Mouse (Mus musculus) midbrain, embryonic 11.5 days (tissue): ENCODE data around the gene Gm17268. TPM values are rescaled to one million over a fixed set of nuclear protein-coding genes. Genes with fewer than 3 reads are reported as not detected.

Experiments
- ATAC-seq: fragments of 200-750 bp; cut with Nextera tagmentation; 2 replicates; pipeline ENCODE4 v1.8.0; 2017; ENCODE audit warnings: moderate TSS enrichment, moderate library complexity; ENCODE audit not compliant: low FRiP score
- DNase-seq: peaks from one replicate; pipeline ENCODE4 v3.0.0; 2015; ENCODE audit warnings: low spot score; ENCODE audit errors: missing footprints
- H3K27ac ChIP-seq: fragments of 300-500 bp; sonication (generic); 2 replicates; pipeline ENCODE4 v1.5.1; 2014; ENCODE audit warnings: low read depth, low read length
- H3K27me3 ChIP-seq: fragments of 300-500 bp; sonication (generic); 2 replicates; pipeline ENCODE4 v1.6.1; 2014; ENCODE audit warnings: mild to moderate bottlenecking, low read length, moderate library complexity, mixed read lengths; ENCODE audit not compliant: control insufficient read depth, insufficient read depth
- H3K36me3 ChIP-seq: fragments of 300-500 bp; sonication (generic); 2 replicates; pipeline ENCODE4 v1.6.1; 2014; ENCODE audit warnings: mild to moderate bottlenecking, low read length, moderate library complexity, mixed read lengths; ENCODE audit not compliant: control insufficient read depth, insufficient read depth
- H3K4me1 ChIP-seq: fragments of 300-500 bp; sonication (generic); 2 replicates; pipeline ENCODE4 v1.6.1; 2014; ENCODE audit warnings: low read length; ENCODE audit not compliant: control insufficient read depth, insufficient read depth
- H3K4me2 ChIP-seq: fragments of 300-500 bp; sonication (generic); 2 replicates; pipeline ENCODE4 v1.6.1; 2014; ENCODE audit warnings: mild to moderate bottlenecking, moderate library complexity
- H3K4me3 ChIP-seq: fragments of 300-500 bp; sonication (generic); 2 replicates; pipeline ENCODE4 v1.5.1; 2014; ENCODE audit warnings: low read depth, low read length
- H3K9ac ChIP-seq: fragments of 300-500 bp; sonication (generic); 2 replicates; pipeline ENCODE4 v1.6.1; 2014; ENCODE audit warnings: low read length
- H3K9me3 ChIP-seq: fragments of 300-500 bp; sonication (generic); 2 replicates; pipeline ENCODE4 v1.6.1; 2016; ENCODE audit warnings: low read length; ENCODE audit not compliant: control insufficient read depth
- WGBS: fragments of 180-500 bp; shearing (Covaris S2); extraction: QIAGEN DNeasy Blood & Tissue Kit; methylation state at CpG from one replicate; pipeline ENCODE4 v1.1.7; 2014; 5-methylcytosine and 5-hydroxymethylcytosine counted together
- polyA plus RNA-seq: library from polyadenylated mRNA; unstranded; fragments of >200 nt; fragmentation: Nextera tagmentation; extraction: Ambion mirVana; gene quantifications from 2 replicates; pipeline ENCODE4 v1.2.1, GENCODE M21; 2014

Gm17268 gene
- polyA plus RNA-seq, 1 experiment from 2014 or later: not detected

DNA sequence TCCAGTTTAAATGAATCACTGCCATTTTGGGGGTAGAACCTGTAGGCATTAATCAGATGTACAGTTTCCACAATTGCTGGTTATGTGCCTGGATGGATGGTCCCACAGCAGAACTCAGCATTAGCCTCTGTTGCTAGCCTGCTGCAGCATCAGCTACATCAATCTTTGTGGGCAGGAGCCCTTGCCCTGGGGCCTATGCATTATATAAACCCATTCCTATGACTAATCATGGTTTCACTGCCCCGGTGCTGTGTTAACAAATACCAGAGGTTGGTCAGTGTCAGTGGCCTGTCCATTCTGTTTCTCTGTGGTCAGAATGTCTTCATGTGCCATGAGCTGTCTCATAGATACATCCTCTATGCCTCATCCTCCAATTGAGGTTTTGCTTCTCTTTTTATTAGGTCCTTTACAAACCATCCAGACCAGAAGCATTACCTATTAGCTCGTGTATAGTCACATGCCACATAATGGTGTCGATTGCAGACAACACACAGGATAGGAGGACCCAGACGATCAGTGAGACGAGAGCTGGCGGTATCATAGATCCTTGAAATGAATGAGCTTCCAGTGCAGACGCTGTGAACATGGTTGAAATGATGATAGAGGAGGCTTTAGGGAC is 28.7 kb upstream of the Gm17268 start:
- no peaks in the 10 kb centered on the region for H3K36me3 ChIP-seq
- H3K27me3 ChIP-seq: no peaks in the 10 kb centered on the region
- no peak overlapping the region for H3K9ac ChIP-seq
- no peak overlapping the region for H3K4me2 ChIP-seq
- ATAC-seq (no peak), DNase-seq (no peak)
- H3K9me3 ChIP-seq: no peaks in the 10 kb centered on the region
- H3K27ac ChIP-seq: no peak overlapping the region
- WGBS: 88% methylated on average over 7 of the region's 7 CpGs
- no peaks in the 10 kb centered on the region for H3K4me1 ChIP-seq
- H3K4me3 ChIP-seq: no peak overlapping the region

DNA sequence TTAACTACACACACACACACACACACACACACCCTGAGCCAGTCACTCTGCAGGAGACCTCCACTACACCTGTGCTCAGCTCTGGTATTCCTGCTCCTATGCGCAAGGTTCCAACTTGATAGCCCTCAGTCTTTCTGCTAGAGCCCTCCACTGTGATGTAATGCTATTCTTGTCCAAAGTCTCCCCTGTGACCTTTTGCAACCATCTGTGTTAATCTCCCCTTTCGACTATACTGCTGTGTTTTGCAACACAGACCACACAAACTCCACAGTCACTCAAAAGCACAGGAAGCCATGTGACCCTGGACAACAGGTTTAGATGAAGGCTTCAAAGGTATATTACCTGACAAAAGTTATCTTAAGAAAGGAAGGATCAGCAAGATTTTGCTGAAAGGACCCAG is 25.1 kb upstream of the Gm17268 start:
- DNase-seq (no peak), ATAC-seq (no peak)
- Histone ChIP-seq H3K27ac (no peak overlapping the region), H3K27me3 (no peaks in the 10 kb centered on the region), H3K4me1 (no peaks in the 10 kb centered on the region), H3K36me3 (no peaks in the 10 kb centered on the region), H3K4me2 (no peak overlapping the region), H3K9ac (no peak overlapping the region), H3K4me3 (no peak overlapping the region), H3K9me3 (no peaks in the 10 kb centered on the region)
- 83% methylated on average over 2 of the region's 2 CpGs for WGBS

GRCm38 (mm10) chr11:82062226-82062625 is 23.9 kb upstream of the Gm17268 start:
- H3K36me3 ChIP-seq: no peaks in the 10 kb centered on the region
- no peaks in the 10 kb centered on the region for H3K4me1 ChIP-seq
- H3K9ac ChIP-seq: no peak overlapping the region
- H3K27me3 ChIP-seq: no peaks in the 10 kb centered on the region
- no peaks in the 10 kb centered on the region for H3K9me3 ChIP-seq
- no peak overlapping the region for H3K4me3 ChIP-seq
- H3K27ac ChIP-seq: no peak overlapping the region
- DNase-seq (no peak), ATAC-seq (no peak)
- 79% methylated on average over 3 of the region's 3 CpGs for WGBS
- H3K4me2 ChIP-seq: no peak overlapping the region

- no peaks in the 10 kb centered on the region for H3K4me1 ChIP-seq
- H3K27ac ChIP-seq: no peak within 1 kb of the TSS
- WGBS: 82% methylated on average over 6 of the region's 6 CpGs
- ATAC-seq: no peak
- no peak for DNase-seq
- H3K4me2 ChIP-seq: no peak within 1 kb of the TSS
- H3K27me3 ChIP-seq: no peaks in the 10 kb centered on the region
- no peaks in the 10 kb centered on the region for H3K36me3 ChIP-seq
- no peak within 1 kb of the TSS for H3K4me3 ChIP-seq
- no peak within 1 kb of the TSS for H3K9ac ChIP-seq
- H3K9me3 ChIP-seq: no peaks in the 10 kb centered on the region
Observed at GRCm38 (mm10) chr11:82057646-82058045, 19.3 kb upstream of the Gm17268 start, which contains the start of gene Ccl11. Gene Ccl11, plus strand, starts transcription at chr11:82057823.

DNA sequence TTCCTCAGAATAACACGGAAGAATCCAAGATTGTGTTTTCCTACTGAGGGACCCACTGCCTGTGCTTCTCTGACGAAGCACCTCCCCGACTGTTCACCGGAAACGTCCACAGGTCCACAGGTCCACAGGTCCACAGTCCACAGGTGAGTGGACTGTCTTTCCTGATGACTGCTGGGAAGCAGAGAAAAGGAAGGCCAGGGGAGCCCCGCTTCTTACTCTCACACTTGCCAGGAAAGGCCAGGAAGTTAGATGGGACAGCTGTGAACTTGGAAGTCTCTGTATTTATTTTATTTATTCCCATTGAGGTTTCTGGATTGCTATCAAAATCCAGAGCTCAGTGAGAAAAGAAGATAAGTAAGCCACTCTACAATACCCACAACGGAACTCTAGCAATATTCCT is 15.5 kb upstream of the Gm17268 start:
- no peaks in the 10 kb centered on the region for H3K36me3 ChIP-seq
- H3K4me1 ChIP-seq: no peaks in the 10 kb centered on the region
- H3K27me3 ChIP-seq: no peaks in the 10 kb centered on the region
- WGBS: 93% methylated on average over 7 of the region's 7 CpGs
- ATAC-seq: no peak
- H3K9me3 ChIP-seq: no peaks in the 10 kb centered on the region
- DNase-seq: no peak
- no peak overlapping the region for H3K9ac ChIP-seq
- H3K4me3 ChIP-seq: no peak overlapping the region
- H3K4me2 ChIP-seq: no peak overlapping the region
- H3K27ac ChIP-seq: no peak overlapping the region

GRCm38 (mm10) chr11:82047746-82048415 is 9.5 kb upstream of the Gm17268 start:
- 51% methylated on average over 6 of the region's 6 CpGs for WGBS
- H3K36me3 ChIP-seq: no peaks in the 10 kb centered on the region

GRCm38 (mm10) chr11:82045471-82045870 is 7.1 kb upstream of the Gm17268 start, which contains the start of gene Ccl7:
Gene Ccl7, plus strand, starts transcription at chr11:82045712.
- no peaks in the 10 kb centered on the region for H3K27me3 ChIP-seq
- no peak within 1 kb of the TSS for H3K9ac ChIP-seq
- H3K4me3 ChIP-seq: no peak within 1 kb of the TSS
- H3K36me3 ChIP-seq: no peaks in the 10 kb centered on the region
- no peak within 1 kb of the TSS for H3K4me2 ChIP-seq
- 88% methylated on average over 3 of the region's 3 CpGs for WGBS
- ATAC-seq (no peak), DNase-seq (no peak)
- H3K27ac ChIP-seq: no peak within 1 kb of the TSS
- H3K4me1 ChIP-seq: no peaks in the 10 kb centered on the region
- H3K9me3 ChIP-seq: no peaks in the 10 kb centered on the region

More at GRCm38 (mm10) chr11:82047746-82048415, 9.5 kb upstream of the Gm17268 start:
- H3K4me2 ChIP-seq: no peak overlapping the region
- no peaks in the 10 kb centered on the region for H3K9me3 ChIP-seq
- H3K27ac ChIP-seq: no peak overlapping the region
- no peak for DNase-seq
- H3K9ac ChIP-seq: no peak overlapping the region
- H3K4me3 ChIP-seq: no peak overlapping the region
- no peaks in the 10 kb centered on the region for H3K4me1 ChIP-seq
- H3K27me3 ChIP-seq: no peaks in the 10 kb centered on the region
- ATAC-seq: no peak

DNA sequence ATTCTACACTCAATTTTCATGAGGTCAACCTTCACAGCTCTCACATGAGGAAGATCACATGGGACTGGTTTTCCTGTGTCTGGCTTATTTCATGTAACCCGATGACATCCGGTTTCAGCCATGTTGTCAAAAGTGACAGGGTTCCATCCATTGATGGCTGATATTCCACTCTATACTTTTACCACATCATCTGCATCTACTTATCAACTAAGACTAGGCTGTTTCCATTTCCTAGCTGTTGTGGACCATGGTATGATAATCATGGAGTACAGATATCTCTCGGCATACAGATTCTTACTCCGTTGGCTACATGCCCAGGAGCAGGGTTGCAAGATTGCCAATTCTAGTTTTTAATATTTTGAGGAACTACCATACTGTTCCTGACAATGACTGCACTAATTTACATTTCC is 3.3 kb upstream of the Gm17268 start:
- ATAC-seq (no peak), DNase-seq (no peak)
- Histone ChIP-seq H3K9ac (no peak overlapping the region), H3K27me3 (no peaks in the 10 kb centered on the region), H3K27ac (no peak overlapping the region), H3K9me3 (no peaks in the 10 kb centered on the region), H3K4me3 (no peak overlapping the region), H3K4me1 (no peaks in the 10 kb centered on the region), H3K36me3 (no peaks in the 10 kb centered on the region), H3K4me2 (no peak overlapping the region)
- 96% methylated on average over 4 of the region's 4 CpGs for WGBS

DNA sequence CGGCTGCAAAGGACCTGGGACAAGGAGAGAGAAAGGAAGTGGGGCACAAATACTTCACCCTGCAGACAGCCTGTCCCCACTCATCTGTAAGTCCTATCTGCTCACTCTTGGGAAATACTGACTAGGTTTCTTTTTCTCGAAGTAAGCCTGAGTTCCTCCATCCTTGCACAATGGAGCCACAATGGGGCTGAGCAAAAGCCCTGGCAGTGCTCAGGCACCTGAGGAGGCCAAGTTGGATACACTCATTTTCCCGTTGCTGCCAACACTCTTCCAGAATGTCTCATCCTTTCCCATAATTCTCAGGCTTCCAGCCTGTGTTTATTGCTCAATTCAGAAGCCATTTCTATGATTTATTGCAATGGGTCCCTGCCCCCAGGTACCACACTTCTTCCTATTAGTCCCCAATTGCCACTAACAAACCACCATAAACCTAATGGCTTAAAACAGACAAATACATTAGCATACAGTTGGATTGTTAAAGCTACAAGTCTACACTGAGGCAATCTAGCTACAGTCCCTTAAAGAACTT is 834 bp upstream of the Gm17268 start:
- no peak overlapping the region for H3K27ac ChIP-seq
- H3K4me3 ChIP-seq: no peak overlapping the region
- H3K36me3 ChIP-seq: no peaks in the 10 kb centered on the region
- DNase-seq (no peak), ATAC-seq (no peak)
- no peak overlapping the region for H3K4me2 ChIP-seq
- no peaks in the 10 kb centered on the region for H3K27me3 ChIP-seq
- WGBS: 72% methylated on average over 3 of the region's 3 CpGs
- no peaks in the 10 kb centered on the region for H3K9me3 ChIP-seq
- H3K4me1 ChIP-seq: no peaks in the 10 kb centered on the region
- H3K9ac ChIP-seq: no peak overlapping the region
